Mouse (Mus musculus): ENCODE data around the gene Acox2. TPM values are rescaled to one million over a fixed set of nuclear protein-coding genes. Genes with fewer than 3 reads are reported as not detected.

Gene Acox2
- polyA plus RNA-seq, 1 experiment from 2014 or later: not detected

- no peak for ATAC-seq (replicated peaks)
- H3K27me3 ChIP-seq: no peaks in the 10 kb centered on the region
- no peak overlapping the region for H3K27ac ChIP-seq (replicated peaks)
- WGBS: 84% methylated on average over 5 of the region's 5 CpGs
- no peaks in the 10 kb centered on the region for H3K9me3 ChIP-seq
- H3K36me3 ChIP-seq: no peaks in the 10 kb centered on the region
- H3K4me3 ChIP-seq: no peak overlapping the region
- no peaks in the 10 kb centered on the region for H3K4me1 ChIP-seq
- no peak overlapping the region for H3K9ac ChIP-seq (replicated peaks)
- no peak overlapping the region for H3K4me2 ChIP-seq (replicated peaks)
Observed at GRCm38 (mm10) chr14:8244211-8244611, 14.9 kb downstream of the Acox2 start.

DNA sequence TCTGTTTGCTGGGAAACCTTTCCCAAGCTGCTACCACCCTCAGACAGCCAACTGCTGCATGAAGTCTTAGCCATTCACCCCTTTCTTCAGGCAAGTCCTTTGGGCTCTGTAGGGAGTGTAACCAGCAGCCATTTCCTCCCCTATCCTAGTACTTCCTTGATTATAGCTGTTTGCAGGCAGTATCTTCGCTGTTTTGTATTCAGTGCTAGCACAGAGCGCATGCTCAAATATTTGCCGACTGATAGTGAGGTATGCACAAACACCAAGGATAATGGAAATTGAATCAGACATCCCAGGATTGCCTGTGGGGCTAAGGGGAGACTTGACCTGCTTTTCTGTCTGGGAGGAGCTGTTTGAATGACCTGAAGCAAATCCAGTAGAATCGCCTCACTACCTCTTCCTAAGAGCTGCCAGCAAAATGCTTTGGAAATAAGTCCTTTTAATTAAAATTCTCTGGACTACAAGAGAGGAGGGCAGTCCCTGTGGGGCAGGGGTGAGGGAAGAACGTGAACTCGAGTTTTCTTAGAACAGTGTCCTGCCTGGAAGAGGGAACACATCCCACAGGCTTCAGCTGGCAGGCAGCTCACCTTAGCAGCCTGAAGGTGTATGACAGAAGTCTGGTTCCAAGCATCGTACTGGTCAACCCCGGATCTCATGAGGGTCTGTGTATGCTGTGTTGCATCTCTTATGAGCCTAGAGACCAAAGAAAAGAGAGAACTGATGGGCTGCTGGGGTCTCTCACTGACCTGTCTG lies 15.8 kb downstream of the Acox2 start:
- H3K9me3 ChIP-seq: no peaks in the 10 kb centered on the region
- no peak overlapping the region for H3K4me3 ChIP-seq
- ATAC-seq (replicated peaks): no peak
- WGBS: 66% methylated on average over 8 of the region's 8 CpGs
- no peaks in the 10 kb centered on the region for H3K27me3 ChIP-seq
- no peak overlapping the region for H3K4me2 ChIP-seq (replicated peaks)
- no peak overlapping the region for H3K9ac ChIP-seq (replicated peaks)
- no peak overlapping the region for H3K27ac ChIP-seq (replicated peaks)
- H3K4me1 ChIP-seq: no peaks in the 10 kb centered on the region
- no peaks in the 10 kb centered on the region for H3K36me3 ChIP-seq

GRCm38 (mm10) chr14:8242388-8242920 lies 16.7 kb downstream of the Acox2 start:
- H3K36me3 ChIP-seq: no peaks in the 10 kb centered on the region
- H3K9ac ChIP-seq (replicated peaks): no peak overlapping the region
- H3K27ac ChIP-seq (replicated peaks): no peak overlapping the region
- no peak overlapping the region for H3K4me3 ChIP-seq
- ATAC-seq (replicated peaks): peak; percentile 72
- H3K27me3 ChIP-seq: no peaks in the 10 kb centered on the region
- WGBS: 56% methylated on average over 5 of the region's 5 CpGs
- no peak overlapping the region for H3K4me2 ChIP-seq (replicated peaks)
- H3K9me3 ChIP-seq: no peaks in the 10 kb centered on the region
- no peaks in the 10 kb centered on the region for H3K4me1 ChIP-seq

GRCm38 (mm10) chr14:8241816-8242215 lies 17.3 kb downstream of the Acox2 start:
- Histone ChIP-seq H3K36me3 (no peaks in the 10 kb centered on the region), H3K27me3 (no peaks in the 10 kb centered on the region), H3K4me1 (no peaks in the 10 kb centered on the region), H3K4me2 (replicated peaks) (no peak overlapping the region), H3K4me3 (no peak overlapping the region), H3K9me3 (no peaks in the 10 kb centered on the region), H3K9ac (replicated peaks) (no peak overlapping the region), H3K27ac (replicated peaks) (no peak overlapping the region)
- no peak for ATAC-seq (replicated peaks)

- Histone ChIP-seq H3K4me2 (replicated peaks) (no peak overlapping the region), H3K9ac (replicated peaks) (no peak overlapping the region), H3K4me3 (no peak overlapping the region), H3K27ac (replicated peaks) (no peak overlapping the region), H3K4me1 (no peaks in the 10 kb centered on the region), H3K36me3 (no peaks in the 10 kb centered on the region), H3K9me3 (no peaks in the 10 kb centered on the region), H3K27me3 (no peaks in the 10 kb centered on the region)
- ATAC-seq (replicated peaks): no peak
- WGBS: 74% methylated on average over 1 of the region's 1 CpGs
Observed at GRCm38 (mm10) chr14:8233252-8233651, 25.9 kb downstream of the Acox2 start.

GRCm38 (mm10) chr14:8232155-8232910 lies 26.8 kb downstream of the Acox2 start:
- no peak for ATAC-seq (replicated peaks)
- WGBS: 88% methylated on average over 6 of the region's 6 CpGs

DNA sequence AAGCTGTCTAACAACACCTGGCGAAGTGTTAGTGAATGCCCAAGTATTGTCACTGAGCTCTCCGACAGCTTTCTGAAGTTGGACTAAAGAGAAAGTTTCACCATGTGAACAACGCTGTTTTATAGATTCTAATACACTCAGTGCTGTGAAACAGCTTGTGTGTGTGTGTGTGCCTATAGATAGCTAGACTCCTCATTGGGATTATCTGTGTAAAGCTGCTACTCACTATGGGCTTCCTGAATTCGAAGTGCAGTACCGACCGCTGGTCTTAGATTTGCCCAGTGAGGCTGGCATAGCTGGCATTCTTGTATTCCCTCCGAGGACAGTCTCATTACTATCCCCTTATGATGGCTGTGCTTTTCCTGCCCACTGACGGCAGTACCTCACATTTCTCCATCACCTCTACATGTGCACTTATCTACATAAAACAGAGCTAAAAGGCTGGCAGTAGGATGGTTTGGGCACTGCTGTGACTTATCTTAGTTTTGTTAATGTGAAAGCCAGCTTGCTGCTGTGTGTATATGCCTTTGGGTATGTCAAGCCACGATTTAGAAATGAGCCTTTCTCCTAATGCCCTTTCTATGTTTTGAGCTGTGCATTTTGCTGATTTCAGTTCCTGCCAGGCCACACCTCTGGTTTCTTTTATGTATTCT lies 29.7 kb downstream of the Acox2 start:
- ATAC-seq (replicated peaks): no peak
- Histone ChIP-seq H3K4me1 (no peaks in the 10 kb centered on the region), H3K27ac (replicated peaks) (no peak overlapping the region), H3K36me3 (no peaks in the 10 kb centered on the region), H3K4me3 (no peak overlapping the region), H3K27me3 (no peaks in the 10 kb centered on the region), H3K9me3 (no peaks in the 10 kb centered on the region), H3K9ac (replicated peaks) (no peak overlapping the region), H3K4me2 (replicated peaks) (no peak overlapping the region)
- 86% methylated on average over 9 of the region's 9 CpGs for WGBS

More at GRCm38 (mm10) chr14:8232155-8232910, 26.8 kb downstream of the Acox2 start:
- no peaks in the 10 kb centered on the region for H3K27me3 ChIP-seq
- no peaks in the 10 kb centered on the region for H3K4me1 ChIP-seq
- H3K4me3 ChIP-seq: no peak overlapping the region
- H3K27ac ChIP-seq (replicated peaks): no peak overlapping the region
- H3K36me3 ChIP-seq: no peaks in the 10 kb centered on the region
- no peak overlapping the region for H3K4me2 ChIP-seq (replicated peaks)
- H3K9me3 ChIP-seq: no peaks in the 10 kb centered on the region
- H3K9ac ChIP-seq (replicated peaks): no peak overlapping the region

DNA sequence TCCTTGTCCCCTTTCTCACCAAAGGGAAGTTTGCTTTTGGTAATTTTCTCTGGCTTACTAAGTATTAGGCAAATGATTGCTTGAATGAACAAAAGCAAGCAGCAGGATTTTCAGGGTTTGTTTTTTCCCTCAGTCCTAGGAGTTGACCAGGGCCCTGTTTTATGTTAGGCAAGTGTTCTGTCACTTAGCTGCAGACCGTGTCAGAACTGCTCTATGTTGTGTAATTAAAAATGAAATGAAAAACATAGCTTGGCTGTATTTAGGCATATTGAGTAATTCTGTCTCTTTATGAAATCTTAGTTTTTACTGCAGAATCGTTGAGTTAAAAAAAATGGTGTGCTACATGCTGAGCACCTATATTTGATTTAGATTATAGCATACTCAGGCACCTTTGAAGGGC lies 34.3 kb downstream of the Acox2 start:
- no peak overlapping the region for H3K9ac ChIP-seq (replicated peaks)
- H3K4me3 ChIP-seq: no peak overlapping the region
- 77% methylated on average over 2 of the region's 2 CpGs for WGBS
- H3K36me3 ChIP-seq: peaks cover 7% of the 10 kb centered on the region
- peaks cover 3% of the 10 kb centered on the region; the same call in 1 of the 2 replicates for H3K4me1 ChIP-seq
- H3K4me2 ChIP-seq (replicated peaks): no peak overlapping the region
- H3K27me3 ChIP-seq: no peaks in the 10 kb centered on the region
- no peak for ATAC-seq (replicated peaks)
- H3K27ac ChIP-seq (replicated peaks): no peak overlapping the region
- no peaks in the 10 kb centered on the region for H3K9me3 ChIP-seq

DNA sequence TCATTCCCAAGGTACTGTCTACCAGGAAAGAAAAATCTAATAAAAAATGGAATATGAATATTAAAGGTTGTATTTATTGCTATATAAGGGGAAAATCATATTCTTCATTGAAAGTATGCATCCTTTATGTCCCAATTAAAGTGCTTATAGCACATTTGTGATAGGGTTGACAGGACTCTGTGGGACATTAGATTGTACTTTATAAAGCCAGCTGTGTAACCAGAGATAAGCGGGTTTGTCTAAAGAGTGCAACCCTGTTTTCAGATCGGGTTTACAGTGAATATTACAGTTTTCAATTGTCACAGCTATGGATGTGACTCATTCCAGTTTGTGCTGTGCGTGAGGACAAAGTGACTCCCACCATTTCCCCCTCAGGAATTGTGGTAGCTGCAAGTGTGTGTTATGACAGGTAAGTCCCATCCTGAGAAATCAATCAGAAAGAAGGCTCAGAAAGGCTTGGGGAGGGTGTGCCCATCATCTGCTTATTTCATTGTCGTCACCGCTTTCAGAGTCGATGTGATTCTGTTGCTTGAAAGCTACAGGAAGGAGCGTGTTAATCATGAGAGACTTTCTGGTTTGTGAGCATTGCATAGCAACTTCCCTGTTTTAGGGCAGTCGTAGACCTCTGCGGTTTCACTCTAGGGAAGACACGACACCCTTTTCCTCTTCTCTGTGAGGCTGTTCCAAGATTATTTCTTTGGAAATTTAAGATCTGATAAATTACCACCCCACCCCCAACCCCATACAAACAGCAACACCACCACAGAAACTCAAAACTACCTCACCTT lies 35.5 kb downstream of the Acox2 start:
- 87% methylated on average over 10 of the region's 10 CpGs for WGBS
- Histone ChIP-seq H3K36me3 (peaks cover 7% of the 10 kb centered on the region), H3K4me2 (replicated peaks) (no peak overlapping the region), H3K27ac (replicated peaks) (no peak overlapping the region), H3K27me3 (no peaks in the 10 kb centered on the region), H3K4me3 (no peak overlapping the region), H3K4me1 (peaks cover 9% of the 10 kb centered on the region), H3K9ac (replicated peaks) (no peak overlapping the region), H3K9me3 (no peaks in the 10 kb centered on the region)
- ATAC-seq (replicated peaks): no peak

DNA sequence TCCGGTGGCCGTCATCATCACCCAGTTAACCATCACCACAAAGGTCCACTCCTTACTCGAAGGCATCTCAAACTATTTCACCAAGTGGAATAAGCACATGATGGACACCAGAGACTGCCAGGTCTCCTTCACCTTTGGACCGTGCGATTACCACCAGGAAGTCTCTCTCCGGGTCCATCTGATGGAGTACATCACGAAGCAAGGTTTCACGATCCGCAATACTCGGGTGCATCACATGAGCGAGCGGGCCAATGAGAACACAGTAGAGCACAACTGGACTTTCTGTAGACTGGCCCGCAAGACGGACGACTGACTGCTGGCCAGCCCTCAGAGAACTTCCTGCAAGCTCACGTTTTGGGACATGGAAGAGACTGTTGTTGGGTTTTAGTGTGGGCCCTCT lies 36.6 kb downstream of the Acox2 start:
- H3K36me3 ChIP-seq: peaks cover 7% of the 10 kb centered on the region
- no peak overlapping the region for H3K9ac ChIP-seq (replicated peaks)
- 96% methylated on average over 16 of the region's 16 CpGs for WGBS
- no peak overlapping the region for H3K4me3 ChIP-seq
- H3K9me3 ChIP-seq: no peaks in the 10 kb centered on the region
- H3K4me1 ChIP-seq: peaks cover 19% of the 10 kb centered on the region
- H3K27me3 ChIP-seq: no peaks in the 10 kb centered on the region
- no peak overlapping the region for H3K27ac ChIP-seq (replicated peaks)
- H3K4me2 ChIP-seq (replicated peaks): no peak overlapping the region
- no peak for ATAC-seq (replicated peaks)

GRCm38 (mm10) chr14:8220912-8221311 lies 38.2 kb downstream of the Acox2 start:
- Histone ChIP-seq H3K27me3 (no peaks in the 10 kb centered on the region), H3K9ac (replicated peaks) (no peak overlapping the region), H3K27ac (replicated peaks) (no peak overlapping the region), H3K4me1 (peaks cover 26% of the 10 kb centered on the region), H3K9me3 (no peaks in the 10 kb centered on the region), H3K4me3 (no peak overlapping the region), H3K4me2 (replicated peaks) (no peak overlapping the region), H3K36me3 (peaks cover 7% of the 10 kb centered on the region)
- 95% methylated on average over 2 of the region's 2 CpGs for WGBS
- ATAC-seq (replicated peaks): no peak

Data from forebrain, embryonic 15.5 days (tissue).